Mouse (Mus musculus) MEL (cell line): Measurements from ENCODE around the gene Phf2. TPM values are rescaled to one million over a fixed set of nuclear protein-coding genes. Genes with fewer than 3 reads are reported as not detected.

Source experiments
- DNase-seq: peaks from one replicate; pipeline ENCODE4 v3.0.0; 2011; ENCODE audit warnings: low read depth, low spot score
- H3K27ac ChIP-seq: 2 replicates; pipeline ENCODE4 v1.5.1; 2012; ENCODE audit warnings: low read depth, mild to moderate bottlenecking, control low read depth, low read length, moderate library complexity; ENCODE audit not compliant: control insufficient read depth
- H3K27me3 ChIP-seq, 2 experiments: fragments of 150-350 bp in 1 of 2; sonication (generic) in 1 of 2; 2 replicates each; pipeline ENCODE4 v1.6.1; 2012; ENCODE audit warnings: low read length in 2 of 2, mild to moderate bottlenecking in 2 of 2, improper control_type of control experiment in 1 of 2, moderate library complexity in 1 of 2; ENCODE audit not compliant: insufficient read depth in 2 of 2, control insufficient read depth in 1 of 2
- H3K36me3 ChIP-seq, 2 experiments: 2 replicates each; pipeline ENCODE4 v1.6.1; 2012 to 2014; ENCODE audit warnings: low read length in 2 of 2, improper control_type of control experiment in 1 of 2, inconsistent platforms in 1 of 2, mild to moderate bottlenecking in 1 of 2; ENCODE audit not compliant: insufficient read depth in 2 of 2, control insufficient read depth in 1 of 2
- H3K4me1 ChIP-seq, 2 experiments: fragments of 150-350 bp in 1 of 2; sonication (generic) in 1 of 2; 2 replicates each; pipeline ENCODE4 v1.6.1; 2012; ENCODE audit warnings: low read length in 2 of 2, improper control_type of control experiment in 1 of 2, mild to moderate bottlenecking in 1 of 2; ENCODE audit not compliant: insufficient read depth in 2 of 2, control insufficient read depth in 1 of 2
- H3K4me3 ChIP-seq, 2 experiments: fragments of 150-350 bp in 1 of 2; sonication (generic) in 1 of 2; 2 replicates each; pipeline ENCODE4 v1.5.1; 2012; ENCODE audit warnings: low read depth in 2 of 2, low read length in 2 of 2, mild to moderate bottlenecking in 2 of 2, moderate library complexity in 2 of 2, control low read depth in 1 of 2, improper control_type of control experiment in 1 of 2; ENCODE audit not compliant: control insufficient read depth in 1 of 2, insufficient read depth in 1 of 2
- H3K79me2 ChIP-seq: 2 replicates; pipeline ENCODE4 v1.6.1; 2012; ENCODE audit warnings: mild to moderate bottlenecking, low read length, moderate library complexity; ENCODE audit not compliant: control insufficient read depth, poor library complexity, insufficient read depth
- H3K9ac ChIP-seq: 2 replicates; pipeline ENCODE4 v1.6.1; 2012; ENCODE audit warnings: low read depth, mild to moderate bottlenecking, control low read depth, low read length, moderate library complexity; ENCODE audit not compliant: control insufficient read depth, poor library complexity, severe bottlenecking
- H3K9me3 ChIP-seq: fragments of 150-350 bp; sonication (generic); replicated peaks from 2 replicates; pipeline ENCODE4 v1.6.1; 2012; ENCODE audit warnings: mild to moderate bottlenecking, low read length, improper control_type of control experiment, moderate library complexity; ENCODE audit not compliant: insufficient read depth
- CTCF ChIP-seq, 3 experiments: IDR thresholded peaks in 2 of 3; conservative IDR thresholded peaks in 1 of 3; 2 replicates each; pipeline ENCODE4 v1.5.1; 2011 to 2012; ENCODE audit warnings: low read length in 3 of 3, low read depth in 2 of 3, mild to moderate bottlenecking in 2 of 3, improper control_type of control experiment in 1 of 3, inconsistent platforms in 1 of 3, mixed read lengths in 1 of 3, moderate library complexity in 1 of 3; ENCODE audit not compliant: control insufficient read depth in 1 of 3, insufficient read depth in 1 of 3, poor library complexity in 1 of 3, severe bottlenecking in 1 of 3
- GABPA ChIP-seq: IDR thresholded peaks from 2 replicates; pipeline ENCODE4 v1.6.1; 2012; ENCODE audit warnings: low read depth, mild to moderate bottlenecking, inconsistent platforms, low read length, improper control_type of control experiment, moderate library complexity
- HCFC1 ChIP-seq: IDR thresholded peaks from 2 replicates; pipeline ENCODE4 v1.6.1; 2012; ENCODE audit warnings: low read depth, mild to moderate bottlenecking, inconsistent platforms, low read length, improper control_type of control experiment, moderate library complexity
- MAFK ChIP-seq: IDR thresholded peaks from 2 replicates; pipeline ENCODE4 v1.6.1; 2011; ENCODE audit warnings: low read depth, mild to moderate bottlenecking, low read length, improper control_type of control experiment, borderline replicate concordance
- MEF2A ChIP-seq: IDR thresholded peaks from 2 replicates; pipeline ENCODE4 v1.6.1; 2014; ENCODE audit warnings: low read depth, mild to moderate bottlenecking, inconsistent platforms, low read length, improper control_type of control experiment; ENCODE audit not compliant: poor library complexity, insufficient replicate concordance, severe bottlenecking; ENCODE audit errors: extremely low read depth
- NRF1 ChIP-seq: IDR thresholded peaks from 2 replicates; pipeline ENCODE4 v1.6.1; 2014; ENCODE audit warnings: low read depth, mild to moderate bottlenecking, inconsistent platforms, low read length, improper control_type of control experiment, moderate library complexity; ENCODE audit not compliant: poor library complexity, insufficient read depth, severe bottlenecking
- POLR2AphosphoS2 ChIP-seq: IDR thresholded peaks from 2 replicates; pipeline ENCODE4 v1.6.1; 2011; ENCODE audit warnings: low read length, improper control_type of control experiment
- RAD21 ChIP-seq: IDR thresholded peaks from 2 replicates; pipeline ENCODE4 v1.6.1; 2011; ENCODE audit warnings: mild to moderate bottlenecking, low read depth, low read length, improper control_type of control experiment
- SIN3A ChIP-seq: IDR thresholded peaks from 2 replicates; pipeline ENCODE4 v1.6.1; 2012; ENCODE audit warnings: low read length, improper control_type of control experiment, inconsistent platforms
- SMC3 ChIP-seq: IDR thresholded peaks from 2 replicates; pipeline ENCODE4 v1.6.1; 2011; ENCODE audit warnings: low read depth, low read length, improper control_type of control experiment
- USF1 ChIP-seq: IDR thresholded peaks from 2 replicates; pipeline ENCODE4 v1.6.1; 2014; ENCODE audit warnings: low read depth, mild to moderate bottlenecking, inconsistent platforms, low read length, improper control_type of control experiment, moderate library complexity
- USF2 ChIP-seq, 2 experiments: IDR thresholded peaks; 2 replicates each; pipeline ENCODE4 v1.6.1; 2011 to 2012; ENCODE audit warnings: improper control_type of control experiment in 2 of 2, low read length in 2 of 2, borderline replicate concordance in 1 of 2, inconsistent platforms in 1 of 2, low read depth in 1 of 2, mild to moderate bottlenecking in 1 of 2; ENCODE audit not compliant: insufficient read depth in 1 of 2
- ZKSCAN1 ChIP-seq: IDR thresholded peaks from 2 replicates; pipeline ENCODE4 v1.6.1; 2012; ENCODE audit warnings: low read depth, mild to moderate bottlenecking, inconsistent platforms, low read length, improper control_type of control experiment, moderate library complexity
- ZMIZ1 ChIP-seq: IDR thresholded peaks from 2 replicates; pipeline ENCODE4 v1.6.1; 2012; ENCODE audit warnings: low read depth, mild to moderate bottlenecking, inconsistent platforms, low read length, improper control_type of control experiment, moderate library complexity
- ZNF384 ChIP-seq: IDR thresholded peaks from 2 replicates; pipeline ENCODE4 v1.6.1; 2012; ENCODE audit warnings: low read depth, mild to moderate bottlenecking, inconsistent platforms, low read length, improper control_type of control experiment
- polyA plus RNA-seq, 2 experiments: library from polyadenylated mRNA; stranded (reverse) in 1 of 2; unstranded in 1 of 2; fragments of >175 nt in 1 of 2; fragments of >200 nt in 1 of 2; gene quantifications; 2 replicates each; pipeline versions ENCODE4 v1.2.1 to v1.2.4; 2012; ENCODE audit warnings: low replicate concordance in 2 of 2, low read depth in 1 of 2; ENCODE audit not compliant: insufficient read length in 2 of 2, insufficient read depth in 1 of 2, missing spikeins in 1 of 2
- total RNA-seq: library from RNA; depleted of rRNA; stranded (reverse); fragments of 300-350 nt; gene quantifications from 2 replicates; pipeline ENCODE4 v1.2.3, GENCODE M21; 2012

Gene Phf2
- total and polyA plus RNA-seq, 3 experiments = 10.2 to 52.7 (median 29.6) TPM

GRCm38 (mm10) chr13:48819131-48819530, 51.8 kb downstream of the Phf2 start:
- no peaks in the 10 kb centered on the region; a peak in 1 of 4 replicates for H3K36me3 ChIP-seq

GRCm38 (mm10) chr13:48814406-48814805, 56.5 kb downstream of the Phf2 start:
- Histone ChIP-seq H3K9ac (no peak overlapping the region), H3K27ac (no peak overlapping the region), H3K4me3 (no peak overlapping the region), H3K9me3 (no peaks in the 10 kb centered on the region), H3K36me3 (no peaks in the 10 kb centered on the region; a peak in 1 of 4 replicates), H3K4me1 (no peaks in the 10 kb centered on the region), H3K79me2 (no peaks in the 10 kb centered on the region), H3K27me3 (no peaks in the 10 kb centered on the region)
- TF ChIP-seq SMC3 (no peak), NRF1 (no peak), GABPA (no peak), ZMIZ1 (no peak), SIN3A (no peak), HCFC1 (no peak), MAFK (no peak)
- no peak for DNase-seq

More at GRCm38 (mm10) chr13:48819131-48819530, 51.8 kb downstream of the Phf2 start:
- H3K27me3 ChIP-seq = no peaks in the 10 kb centered on the region
- no peak for TF ChIP-seq RAD21
- DNase-seq = no peak
- no peak overlapping the region for H3K4me3 ChIP-seq
- no peak overlapping the region for H3K9ac ChIP-seq
- H3K79me2 ChIP-seq = no peaks in the 10 kb centered on the region
- H3K4me1 ChIP-seq = no peaks in the 10 kb centered on the region
- H3K9me3 ChIP-seq = no peaks in the 10 kb centered on the region
- no peak overlapping the region for H3K27ac ChIP-seq

- Histone ChIP-seq H3K27me3 (no peaks in the 10 kb centered on the region), H3K9me3 (no peaks in the 10 kb centered on the region), H3K9ac (no peak overlapping the region), H3K27ac (no peak overlapping the region), H3K4me1 (no peaks in the 10 kb centered on the region), H3K4me3 (no peak overlapping the region), H3K36me3 (no peaks in the 10 kb centered on the region; a peak in 1 of 4 replicates), H3K79me2 (no peaks in the 10 kb centered on the region)
- no peak for DNase-seq
- TF ChIP-seq SIN3A (no peak), ZNF384 (no peak), MAFK (no peak), POLR2AphosphoS2 (no peak), ZKSCAN1 (no peak), USF1 (no peak), MEF2A (no peak), USF2 (IDR thresholded peaks at IDR 0.05; ENCODE audit: borderline replicate concordance in 1 of 2, insufficient read depth in 1 of 2, low read depth in 1 of 2, low read length in 2 of 2) (no peak), CTCF (IDR thresholded peaks at IDR 0.05 in 2 of 3, conservative IDR thresholded peaks at IDR 0.05 in 1 of 3; ENCODE audit: control insufficient read depth in 1 of 3, insufficient read depth in 1 of 3, low read depth in 2 of 3, low read length in 3 of 3, poor library complexity in 1 of 3, severe bottlenecking in 1 of 3) (no peak)
Measured at GRCm38 (mm10) chr13:48810991-48811390, 59.9 kb downstream of the Phf2 start.
